Mouse (Mus musculus) bone marrow macrophage, adult 2 months (primary cell): ENCODE results near the gene Zc3h10. TPM values are rescaled to one million over a fixed set of nuclear protein-coding genes. Genes with fewer than 3 reads are reported as not detected.
"Not testable (repeated sequence)": the region's sequence is repeated elsewhere in the genome, so short reads cannot be mapped to it uniquely, and the experiment has no call there.

Source experiments
- H3K27ac ChIP-seq: 2 replicates; pipeline ENCODE4 v1.5.1; 2012; ENCODE audit warnings: low read depth, low read length; ENCODE audit not compliant: insufficient read depth
- H3K4me1 ChIP-seq: 2 replicates; pipeline ENCODE4 v1.6.1; 2012; ENCODE audit warnings: low read length; ENCODE audit not compliant: control insufficient read depth, insufficient read depth
- H3K4me3 ChIP-seq: 2 replicates; pipeline ENCODE4 v1.5.1; 2012; ENCODE audit warnings: mild to moderate bottlenecking, low read length, moderate library complexity; ENCODE audit not compliant: insufficient read depth
- CTCF ChIP-seq: IDR thresholded peaks from 2 replicates; pipeline ENCODE4 v1.5.1; 2012; ENCODE audit warnings: low read depth, mild to moderate bottlenecking, low read length, moderate library complexity
- POLR2A ChIP-seq: IDR thresholded peaks from 2 replicates; pipeline ENCODE4 v1.6.1; 2012; ENCODE audit warnings: mild to moderate bottlenecking, low read depth, low read length, borderline replicate concordance
- polyA plus RNA-seq: library from polyadenylated mRNA; stranded (reverse); fragments of >200 nt; gene quantifications from 2 replicates; pipeline ENCODE4 v1.2.4, GENCODE M21; 2012; ENCODE audit not compliant: missing spikeins, insufficient read depth, insufficient read length

Zc3h10 gene
- polyA plus RNA-seq, 1 experiment: 15.4 TPM

- TF ChIP-seq CTCF (no peak), POLR2A (no peak)
- Histone ChIP-seq H3K4me3 (no peak overlapping the region), H3K4me1 (peaks cover under 1% of the 10 kb centered on the region; the same call in 1 of the 2 replicates), H3K27ac (no peak overlapping the region)
These were observed 37.3 kb downstream of the Zc3h10 start for GRCm38 (mm10) chr10:128510301-128510700.

GRCm38 (mm10) chr10:128509831-128510230, 37.7 kb downstream of the Zc3h10 start:
- Histone ChIP-seq H3K4me3 (no peak overlapping the region), H3K27ac (no peak overlapping the region), H3K4me1 (peaks cover 5% of the 10 kb centered on the region)
- no peak for TF ChIP-seq CTCF
- no peak for TF ChIP-seq POLR2A

GRCm38 (mm10) chr10:128509203-128509602, 38.4 kb downstream of the Zc3h10 start:
- H3K4me1 ChIP-seq: peaks cover 11% of the 10 kb centered on the region
- TF ChIP-seq CTCF (no peak), POLR2A (no peak)
- no peak overlapping the region for H3K27ac ChIP-seq
- H3K4me3 ChIP-seq: no peak overlapping the region

GRCm38 (mm10) chr10:128508260-128508659, 39.3 kb downstream of the Zc3h10 start:
- TF ChIP-seq CTCF (no peak), POLR2A (no peak)

GRCm38 (mm10) chr10:128505974-128506373, 41.6 kb downstream of the Zc3h10 start:
- Histone ChIP-seq H3K27ac (no peak overlapping the region), H3K4me1 (peaks cover 12% of the 10 kb centered on the region), H3K4me3 (no peak overlapping the region)
- TF ChIP-seq POLR2A (no peak), CTCF (0 out of 2 replicates have a peak, but pooled peaks have one; percentile 10)

More at GRCm38 (mm10) chr10:128508260-128508659, 39.3 kb downstream of the Zc3h10 start:
- H3K4me3 ChIP-seq: no peak overlapping the region
- H3K4me1 ChIP-seq: peaks cover 12% of the 10 kb centered on the region
- no peak overlapping the region for H3K27ac ChIP-seq

GRCm38 (mm10) chr10:128505371-128505667, 42.3 kb downstream of the Zc3h10 start:
- not testable (repeated sequence) for H3K27ac ChIP-seq, H3K4me3 ChIP-seq
- peaks cover 12% of the 10 kb centered on the region for H3K4me1 ChIP-seq

DNA sequence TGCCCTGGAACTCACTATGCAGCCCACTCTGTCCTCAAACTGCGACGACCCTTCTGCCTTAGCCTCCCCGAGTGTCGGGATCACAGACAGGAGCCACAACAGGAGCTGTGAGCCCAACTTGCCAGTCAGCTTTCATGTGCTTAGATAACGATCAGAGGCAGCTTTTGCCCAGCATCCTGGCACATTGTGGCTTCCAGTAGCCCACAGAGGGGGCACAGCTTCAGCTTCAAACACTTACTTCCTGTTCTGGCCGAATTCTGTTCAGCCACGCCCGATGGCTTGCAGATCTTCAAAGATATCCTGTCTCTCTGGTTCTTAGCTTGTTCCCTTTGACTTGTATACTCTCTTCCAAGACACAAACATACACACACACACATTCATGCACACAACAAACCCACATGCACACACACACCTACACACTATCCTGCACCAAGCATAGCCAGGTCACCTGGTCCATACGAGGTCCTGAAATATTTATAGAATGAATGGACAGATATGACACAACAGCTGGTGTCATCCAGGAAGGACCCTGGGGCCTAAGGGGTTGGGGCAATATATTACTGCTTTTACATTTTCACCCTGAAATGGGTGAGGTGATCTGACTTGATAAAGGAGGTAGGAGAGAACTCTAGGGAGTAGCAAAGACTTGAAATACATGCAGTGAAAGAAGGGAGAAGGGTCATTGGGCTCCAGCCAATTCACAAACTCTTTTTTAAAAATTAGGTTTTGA, 42.8 kb downstream of the Zc3h10 start:
- Histone ChIP-seq H3K4me3 (no peak overlapping the region), H3K4me1 (peaks cover 12% of the 10 kb centered on the region), H3K27ac (peak overlapping the region; percentile 25)
- TF ChIP-seq CTCF (no peak), POLR2A (no peak)

GRCm38 (mm10) chr10:128504012-128504411, 43.6 kb downstream of the Zc3h10 start:
- H3K4me3 ChIP-seq: no peak overlapping the region
- TF ChIP-seq CTCF: no peak
- TF ChIP-seq POLR2A: no peak
- H3K27ac ChIP-seq: no peak overlapping the region
- peaks cover 15% of the 10 kb centered on the region for H3K4me1 ChIP-seq

GRCm38 (mm10) chr10:128503532-128503931, 44.0 kb downstream of the Zc3h10 start:
- H3K4me1 ChIP-seq: peaks cover 15% of the 10 kb centered on the region
- H3K27ac ChIP-seq: no peak overlapping the region
- H3K4me3 ChIP-seq: no peak overlapping the region
- TF ChIP-seq POLR2A: no peak
- no peak for TF ChIP-seq CTCF

GRCm38 (mm10) chr10:128502341-128502740, 45.2 kb downstream of the Zc3h10 start:
- H3K4me1 ChIP-seq: peaks cover 19% of the 10 kb centered on the region
- H3K4me3 ChIP-seq: no peak overlapping the region

DNA sequence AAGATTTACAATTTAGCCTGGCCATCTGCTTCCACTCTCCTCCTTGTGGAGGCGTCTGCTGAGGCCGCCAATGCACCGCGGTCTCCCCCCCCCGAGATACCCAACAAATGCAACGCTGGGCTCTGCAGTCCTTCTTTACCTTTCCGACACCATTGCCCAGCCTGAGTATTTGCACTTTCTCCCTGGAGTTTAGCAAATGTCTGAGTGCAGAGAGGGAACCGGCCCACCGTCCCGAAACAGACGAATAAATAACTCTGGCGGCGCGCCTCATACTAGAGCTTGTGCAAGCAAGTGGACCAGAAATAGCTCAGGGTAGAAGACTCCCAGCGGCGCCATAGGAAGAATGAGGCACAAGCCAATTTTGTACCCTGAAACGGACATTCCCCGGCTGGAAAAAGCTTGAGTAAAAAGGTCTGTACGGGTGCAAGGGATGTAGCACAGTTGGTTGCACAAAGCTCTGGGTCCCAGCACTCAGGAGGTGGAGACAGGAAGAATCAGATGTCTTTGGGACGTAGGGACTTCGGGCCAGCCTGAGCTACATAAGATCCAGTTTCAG, 48.4 kb downstream of the Zc3h10 start:
- Histone ChIP-seq H3K4me1 (peaks cover 23% of the 10 kb centered on the region), H3K27ac (peak overlapping the region; percentile 79), H3K4me3 (peak overlapping the region; percentile 61)
- no peak for TF ChIP-seq CTCF
- no peak for TF ChIP-seq POLR2A

More at GRCm38 (mm10) chr10:128502341-128502740, 45.2 kb downstream of the Zc3h10 start:
- H3K27ac ChIP-seq: no peak overlapping the region
- TF ChIP-seq CTCF (no peak), POLR2A (no peak)
